Mouse (Mus musculus): Measurements from ENCODE around the gene Nr1h5. TPM values are rescaled to one million over a fixed set of nuclear protein-coding genes. Genes with fewer than 3 reads are reported as not detected.

Gene Nr1h5
- polyA plus RNA-seq, 1 experiment = 0.03 TPM

DNA sequence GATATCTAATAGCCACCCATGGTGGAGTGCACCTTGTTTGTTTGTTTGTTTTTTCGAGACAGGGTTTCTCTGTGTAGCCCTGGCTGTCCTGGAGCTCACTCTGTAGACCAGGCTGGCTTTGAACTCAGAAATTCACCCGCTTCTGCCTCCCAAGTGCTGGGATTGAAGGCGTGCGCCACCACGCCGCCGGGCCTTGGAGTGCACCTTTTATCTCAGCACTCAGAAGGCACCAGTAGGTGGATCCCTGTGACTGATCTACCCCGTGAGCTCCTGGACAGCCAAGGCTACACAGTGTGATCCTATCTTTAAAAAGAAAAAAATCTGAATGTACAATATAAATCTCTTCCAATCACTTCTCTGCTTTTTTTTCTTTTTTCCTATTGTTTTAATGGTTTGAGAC is 27.1 kb upstream of the Nr1h5 start:
- Histone ChIP-seq H3K27me3 (replicated peaks; ENCODE audit: control insufficient read depth, insufficient read depth, low read length) (no peaks in the 10 kb centered on the region), H3K36me3 (ENCODE audit: control insufficient read depth, insufficient read depth, low read length) (no peaks in the 10 kb centered on the region), H3K4me3 (ENCODE audit: insufficient read depth, low read depth, low read length) (no peak overlapping the region), H3K27ac (ENCODE audit: insufficient read depth, low read depth, low read length) (no peak overlapping the region), H3K4me1 (ENCODE audit: control insufficient read depth, insufficient read depth, low read length) (peaks cover 4% of the 10 kb centered on the region; the same call in 1 of the 2 replicates)
- DNase-seq = no peak
- 80% methylated on average over 8 of the region's 8 CpGs for WGBS
- TF ChIP-seq POLR2A (IDR thresholded peaks at IDR 0.05; ENCODE audit: low read depth, low read length) (no peak), CTCF (conservative IDR thresholded peaks at IDR 0.05; ENCODE audit: insufficient read depth, insufficient read length, low read depth, low read length) (no peak)

DNA sequence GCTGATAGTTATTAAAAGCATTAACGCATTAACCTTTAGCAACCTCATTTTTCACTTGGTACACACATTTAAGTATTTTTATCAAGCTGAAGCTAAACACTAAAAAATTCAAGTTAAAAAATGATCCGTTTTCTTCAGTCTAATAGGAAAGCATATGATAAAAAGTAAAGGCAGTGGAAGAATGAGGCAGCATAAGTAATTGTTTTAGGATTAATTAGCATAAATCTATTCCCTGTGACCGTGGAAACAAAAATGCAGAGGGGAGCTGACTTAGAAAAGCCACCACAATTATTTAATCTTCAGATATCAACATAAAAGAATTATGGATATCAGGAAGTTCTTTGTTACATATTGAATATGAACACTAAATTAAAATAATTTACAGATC is 16.4 kb upstream of the Nr1h5 start:
- H3K36me3 ChIP-seq (ENCODE audit: control insufficient read depth, insufficient read depth, low read length) = no peaks in the 10 kb centered on the region
- 72% methylated on average over 3 of the region's 3 CpGs for WGBS
- no peak for TF ChIP-seq CTCF (conservative IDR thresholded peaks at IDR 0.05; ENCODE audit: insufficient read depth, insufficient read length, low read depth, low read length)
- no peak for TF ChIP-seq POLR2A (IDR thresholded peaks at IDR 0.05; ENCODE audit: low read depth, low read length)

DNA sequence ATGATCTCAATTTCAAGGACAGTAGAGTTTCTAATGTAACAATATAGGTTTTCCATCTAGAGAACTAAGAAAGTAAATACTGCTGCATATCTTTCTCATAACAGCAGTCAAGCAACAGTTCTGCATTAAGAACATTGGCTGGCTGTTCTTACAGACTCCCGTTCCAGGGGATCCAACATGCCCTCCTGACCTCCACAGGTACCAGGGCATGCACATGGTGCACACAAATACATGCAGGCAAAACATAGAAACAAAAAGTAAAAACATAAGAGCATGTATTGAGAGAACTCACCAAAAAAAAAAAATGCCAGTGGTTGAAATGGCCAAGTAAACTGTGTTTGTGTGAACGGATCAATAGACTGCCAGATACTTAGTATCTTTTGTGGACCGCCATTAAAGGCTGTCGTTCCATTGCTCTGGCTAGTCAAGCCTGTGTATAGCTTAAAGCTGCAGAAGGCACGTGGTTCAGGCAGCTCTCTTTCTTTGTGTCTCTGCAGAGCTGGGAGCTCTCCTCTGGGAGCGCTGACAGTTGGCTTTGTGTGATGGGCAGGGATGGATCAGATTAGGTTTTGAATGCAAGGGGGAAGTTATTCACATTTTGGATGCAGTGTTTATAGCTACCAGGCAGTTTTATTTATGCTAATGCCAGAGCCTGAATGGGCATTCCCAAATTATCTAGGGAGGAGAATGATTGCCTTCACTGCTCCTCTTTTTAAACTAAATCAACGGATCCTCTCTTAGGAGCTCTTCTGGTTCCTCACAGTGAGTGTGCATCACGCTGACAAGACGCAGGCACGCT is 15.8 kb upstream of the Nr1h5 start:
- DNase-seq = no peak
- Histone ChIP-seq H3K27ac (ENCODE audit: insufficient read depth, low read depth, low read length) (no peak overlapping the region), H3K4me3 (ENCODE audit: insufficient read depth, low read depth, low read length) (no peak overlapping the region), H3K36me3 (ENCODE audit: control insufficient read depth, insufficient read depth, low read length) (no peaks in the 10 kb centered on the region), H3K27me3 (replicated peaks; ENCODE audit: control insufficient read depth, insufficient read depth, low read length) (no peaks in the 10 kb centered on the region; the same call in 1 of the 2 replicates), H3K4me1 (ENCODE audit: control insufficient read depth, insufficient read depth, low read length) (no peaks in the 10 kb centered on the region)
- TF ChIP-seq CTCF (conservative IDR thresholded peaks at IDR 0.05; ENCODE audit: insufficient read depth, insufficient read length, low read depth, low read length) (no peak), POLR2A (IDR thresholded peaks at IDR 0.05; ENCODE audit: low read depth, low read length) (no peak)
- 46% methylated on average over 10 of the region's 10 CpGs for WGBS

More for the DNA sequence above, 16.4 kb upstream of the Nr1h5 start:
- Histone ChIP-seq H3K4me3 (ENCODE audit: insufficient read depth, low read depth, low read length) (no peak overlapping the region), H3K4me1 (ENCODE audit: control insufficient read depth, insufficient read depth, low read length) (no peaks in the 10 kb centered on the region), H3K27me3 (replicated peaks; ENCODE audit: control insufficient read depth, insufficient read depth, low read length) (no peaks in the 10 kb centered on the region; the same call in 1 of the 2 replicates), H3K27ac (ENCODE audit: insufficient read depth, low read depth, low read length) (no peak overlapping the region)
- no peak for DNase-seq

DNA sequence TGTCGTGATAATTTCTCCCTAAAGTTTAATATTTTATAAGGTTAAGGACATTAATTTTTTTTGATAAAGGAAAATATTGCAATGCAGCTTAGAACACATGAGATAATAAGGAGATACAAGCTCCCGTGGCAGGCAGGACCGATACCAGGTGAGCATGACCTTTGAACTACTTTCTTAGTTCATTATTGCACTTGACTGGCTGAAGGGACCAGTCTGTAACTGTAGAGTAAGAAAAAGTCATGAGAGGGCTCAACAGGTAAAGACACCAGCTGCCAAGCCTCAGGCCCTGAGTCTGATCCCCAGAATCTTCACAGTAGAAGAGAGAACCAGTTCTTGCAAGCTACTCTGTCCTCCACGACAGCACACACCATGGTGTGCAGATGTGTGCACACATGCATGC is 13.0 kb upstream of the Nr1h5 start:
- TF ChIP-seq POLR2A (IDR thresholded peaks at IDR 0.05; ENCODE audit: low read depth, low read length) (no peak), CTCF (conservative IDR thresholded peaks at IDR 0.05; ENCODE audit: insufficient read depth, insufficient read length, low read depth, low read length) (no peak)
- H3K27ac ChIP-seq (ENCODE audit: insufficient read depth, low read depth, low read length) = no peak overlapping the region
- no peak overlapping the region for H3K4me3 ChIP-seq (ENCODE audit: insufficient read depth, low read depth, low read length)
- 74% methylated on average over 4 of the region's 4 CpGs for WGBS
- no peak for DNase-seq
- H3K4me1 ChIP-seq (ENCODE audit: control insufficient read depth, insufficient read depth, low read length) = no peaks in the 10 kb centered on the region
- no peaks in the 10 kb centered on the region; the same call in 1 of the 2 replicates for H3K27me3 ChIP-seq (replicated peaks; ENCODE audit: control insufficient read depth, insufficient read depth, low read length)
- no peaks in the 10 kb centered on the region for H3K36me3 ChIP-seq (ENCODE audit: control insufficient read depth, insufficient read depth, low read length)

DNA sequence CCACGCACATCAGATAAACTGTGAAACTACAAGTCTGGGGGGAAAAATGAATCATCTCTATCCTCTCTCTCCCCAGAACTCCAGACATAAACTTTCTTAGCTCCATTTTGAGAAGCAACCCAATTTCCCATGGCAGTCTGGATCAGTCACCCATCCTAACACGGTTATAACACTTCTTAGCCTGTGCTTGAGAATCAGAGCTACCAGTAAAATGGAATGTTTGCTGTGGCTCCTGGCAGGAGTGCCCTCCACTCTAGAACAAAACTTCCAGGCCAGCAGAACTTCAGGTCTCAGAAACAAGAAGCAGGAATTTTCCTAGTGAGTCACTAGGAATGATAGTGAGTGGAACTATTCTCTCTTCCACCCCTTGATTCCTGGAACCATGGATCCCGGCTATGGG is 6.6 kb upstream of the Nr1h5 start:
- Histone ChIP-seq H3K27ac (ENCODE audit: insufficient read depth, low read depth, low read length) (no peak overlapping the region), H3K4me3 (ENCODE audit: insufficient read depth, low read depth, low read length) (no peak overlapping the region), H3K4me1 (ENCODE audit: control insufficient read depth, insufficient read depth, low read length) (no peaks in the 10 kb centered on the region), H3K36me3 (ENCODE audit: control insufficient read depth, insufficient read depth, low read length) (no peaks in the 10 kb centered on the region), H3K27me3 (replicated peaks; ENCODE audit: control insufficient read depth, insufficient read depth, low read length) (no peaks in the 10 kb centered on the region)
- TF ChIP-seq CTCF (conservative IDR thresholded peaks at IDR 0.05; ENCODE audit: insufficient read depth, insufficient read length, low read depth, low read length) (no peak), POLR2A (IDR thresholded peaks at IDR 0.05; ENCODE audit: low read depth, low read length) (no peak)
- no peak for DNase-seq
- WGBS = 94% methylated on average over 3 of the region's 3 CpGs

DNA sequence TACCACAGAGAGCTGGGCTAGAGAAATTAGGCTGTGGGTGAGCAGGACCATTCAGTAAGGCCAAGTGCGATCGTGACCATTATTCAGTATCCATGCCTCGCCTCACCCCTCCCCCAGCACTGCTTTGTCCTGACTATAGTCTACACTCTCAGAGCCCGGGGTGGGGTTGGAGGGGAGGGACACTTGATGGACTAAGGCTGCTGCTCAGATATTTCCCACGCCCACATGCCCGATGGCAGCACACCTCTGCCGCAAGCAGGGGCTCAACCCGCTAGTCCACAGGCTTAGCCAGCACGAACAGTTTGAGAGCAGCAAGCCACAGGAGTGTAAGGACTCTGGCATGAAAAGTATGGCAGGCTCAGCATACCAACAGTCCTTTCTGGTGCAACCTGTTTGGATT is 6.1 kb upstream of the Nr1h5 start:
- no peak for DNase-seq
- H3K4me1 ChIP-seq (ENCODE audit: control insufficient read depth, insufficient read depth, low read length) = no peaks in the 10 kb centered on the region
- no peak overlapping the region for H3K27ac ChIP-seq (ENCODE audit: insufficient read depth, low read depth, low read length)
- no peak overlapping the region for H3K4me3 ChIP-seq (ENCODE audit: insufficient read depth, low read depth, low read length)
- 85% methylated on average over 9 of the region's 9 CpGs for WGBS
- H3K27me3 ChIP-seq (replicated peaks; ENCODE audit: control insufficient read depth, insufficient read depth, low read length) = no peaks in the 10 kb centered on the region
- no peaks in the 10 kb centered on the region for H3K36me3 ChIP-seq (ENCODE audit: control insufficient read depth, insufficient read depth, low read length)
- no peak for TF ChIP-seq CTCF (conservative IDR thresholded peaks at IDR 0.05; ENCODE audit: insufficient read depth, insufficient read length, low read depth, low read length)
- no peak for TF ChIP-seq POLR2A (IDR thresholded peaks at IDR 0.05; ENCODE audit: low read depth, low read length)

DNA sequence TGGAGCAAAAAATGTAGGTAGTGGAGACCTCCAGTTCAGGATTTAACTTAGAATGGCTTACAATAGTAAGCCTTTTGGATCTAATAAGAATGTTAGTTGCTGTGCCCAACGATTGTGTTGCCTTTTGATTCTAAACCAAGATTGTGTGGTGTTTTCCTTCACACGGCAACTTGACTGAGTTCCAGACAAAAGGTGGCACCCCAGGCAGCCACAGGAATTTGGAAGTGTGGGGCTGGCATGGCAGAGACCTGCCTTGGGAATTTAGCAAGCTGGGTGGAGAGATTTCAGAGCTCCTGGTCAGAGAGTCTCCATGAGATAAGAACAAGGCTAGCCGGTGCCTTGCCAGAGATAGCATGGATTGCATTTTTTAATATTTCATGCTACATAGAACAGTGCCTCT is 8.3 kb downstream of the Nr1h5 start:
- Histone ChIP-seq H3K36me3 (ENCODE audit: control insufficient read depth, insufficient read depth, low read length) (no peaks in the 10 kb centered on the region), H3K4me1 (ENCODE audit: control insufficient read depth, insufficient read depth, low read length) (no peaks in the 10 kb centered on the region), H3K4me3 (ENCODE audit: insufficient read depth, low read depth, low read length) (no peak overlapping the region), H3K27ac (ENCODE audit: insufficient read depth, low read depth, low read length) (no peak overlapping the region), H3K27me3 (replicated peaks; ENCODE audit: control insufficient read depth, insufficient read depth, low read length) (no peaks in the 10 kb centered on the region)
- 72% methylated on average over 3 of the region's 3 CpGs for WGBS
- DNase-seq = no peak
- TF ChIP-seq POLR2A (IDR thresholded peaks at IDR 0.05; ENCODE audit: low read depth, low read length) (no peak), CTCF (conservative IDR thresholded peaks at IDR 0.05; ENCODE audit: insufficient read depth, insufficient read length, low read depth, low read length) (no peak)

Measured in kidney, adult 2 months (tissue).